Mouse (Mus musculus) CH12.LX (cell line): ENCODE results near the gene Cabp2. TPM values are rescaled to one million over a fixed set of nuclear protein-coding genes. Genes with fewer than 3 reads are reported as not detected.

Experiments used
- DNase-seq: peaks from one replicate; pipeline ENCODE4 v3.0.0-alpha.2; 2013; ENCODE audit errors: extremely low read depth
- H3K27ac ChIP-seq: 2 replicates; pipeline ENCODE4 v1.5.1; 2012; ENCODE audit warnings: low read depth, mild to moderate bottlenecking, control low read depth, moderate library complexity; ENCODE audit not compliant: insufficient read depth
- H3K27me3 ChIP-seq: replicated peaks from 2 replicates; pipeline ENCODE3; 2012; ENCODE audit warnings: inconsistent platforms
- H3K36me3 ChIP-seq, 2 experiments: replicated peaks in 1 of 2; 2 replicates each; pipeline versions ENCODE3 to v1.6.1; 2012; ENCODE audit warnings: inconsistent platforms in 1 of 2, low read length in 1 of 2, mild to moderate bottlenecking in 1 of 2, mixed read lengths in 1 of 2, moderate library complexity in 1 of 2; ENCODE audit not compliant: control insufficient read depth in 1 of 2, insufficient read depth in 1 of 2
- H3K4me1 ChIP-seq, 2 experiments: 2 replicates each; pipeline ENCODE4 v1.6.1; 2012; ENCODE audit warnings: inconsistent platforms in 1 of 2, moderate library complexity in 1 of 2; ENCODE audit not compliant: insufficient read depth in 2 of 2, control insufficient read depth in 1 of 2
- H3K4me2 ChIP-seq: 2 replicates; pipeline ENCODE4 v1.6.1; 2012; ENCODE audit warnings: low read depth, mild to moderate bottlenecking, control low read depth; ENCODE audit not compliant: poor library complexity, insufficient read depth, severe bottlenecking
- H3K4me3 ChIP-seq, 3 experiments: fragments of 150-350 bp in 1 of 3; sonication (generic) in 1 of 3; replicated peaks in 1 of 3; 2 replicates each; pipeline versions ENCODE3 to v1.5.1; 2011 to 2012; ENCODE audit warnings: low read depth in 2 of 3, low read length in 2 of 3, mild to moderate bottlenecking in 2 of 3, moderate library complexity in 2 of 3, control low read depth in 1 of 3, improper control_type of control experiment in 1 of 3, inconsistent platforms in 1 of 3, mixed read lengths in 1 of 3; ENCODE audit not compliant: poor library complexity in 1 of 3
- H3K79me2 ChIP-seq: replicated peaks from 2 replicates; pipeline ENCODE4 v1.6.1; 2012; ENCODE audit warnings: mild to moderate bottlenecking, moderate library complexity; ENCODE audit not compliant: control insufficient read depth, poor library complexity, insufficient read depth, severe bottlenecking; ENCODE audit errors: extremely low read depth
- H3K9ac ChIP-seq: 2 replicates; pipeline ENCODE4 v1.6.1; 2012; ENCODE audit warnings: low read depth, mild to moderate bottlenecking, control low read depth, moderate library complexity; ENCODE audit not compliant: insufficient read depth
- H3K9me3 ChIP-seq: replicated peaks from 2 replicates; pipeline ENCODE3; 2012; ENCODE audit warnings: low read length, inconsistent platforms, mixed read lengths
- CHD2 ChIP-seq: IDR thresholded peaks from 2 replicates; pipeline ENCODE4 v1.6.1; 2011; ENCODE audit warnings: low read length, improper control_type of control experiment
- ELF1 ChIP-seq: IDR thresholded peaks from 2 replicates; pipeline ENCODE4 v1.6.1; 2014; ENCODE audit warnings: low read depth, mild to moderate bottlenecking, inconsistent platforms, low read length, improper control_type of control experiment
- GABPA ChIP-seq: IDR thresholded peaks from 2 replicates; pipeline ENCODE4 v1.6.1; 2012; ENCODE audit warnings: low read depth, low read length, improper control_type of control experiment, inconsistent platforms; ENCODE audit not compliant: insufficient replicate concordance
- HCFC1 ChIP-seq: IDR thresholded peaks from 2 replicates; pipeline ENCODE4 v1.6.1; 2012; ENCODE audit warnings: low read depth, mild to moderate bottlenecking, inconsistent platforms, low read length, improper control_type of control experiment
- JUND ChIP-seq: conservative IDR thresholded peaks from 2 replicates; pipeline ENCODE4 v1.6.1; 2011; ENCODE audit warnings: low read depth, low read length, improper control_type of control experiment
- MAFK ChIP-seq: IDR thresholded peaks from 2 replicates; pipeline ENCODE4 v1.6.1; 2011; ENCODE audit warnings: low read length, improper control_type of control experiment; ENCODE audit not compliant: insufficient replicate concordance
- MEF2A ChIP-seq: IDR thresholded peaks from 2 replicates; pipeline ENCODE4 v1.6.1; 2014; ENCODE audit warnings: low read depth, mild to moderate bottlenecking, inconsistent platforms, low read length, improper control_type of control experiment, borderline replicate concordance
- MXI1 ChIP-seq: IDR thresholded peaks from 2 replicates; pipeline ENCODE4 v1.6.1; 2011; ENCODE audit warnings: mild to moderate bottlenecking, low read depth, low read length, improper control_type of control experiment
- MYC ChIP-seq: IDR thresholded peaks from 2 replicates; pipeline ENCODE4 v1.6.1; 2011; ENCODE audit warnings: low read depth, mild to moderate bottlenecking, improper control_type of control experiment, low read length
- NELFE ChIP-seq: IDR thresholded peaks from 2 replicates; pipeline ENCODE4 v1.6.1; 2011; ENCODE audit warnings: low read depth, low read length, improper control_type of control experiment
- PAX5 ChIP-seq: IDR thresholded peaks from 2 replicates; pipeline ENCODE4 v1.6.1; 2012; ENCODE audit warnings: low read length, inconsistent platforms, mixed read lengths
- POLR2A ChIP-seq: IDR thresholded peaks from 2 replicates; pipeline ENCODE4 v1.6.1; 2011; ENCODE audit warnings: low read depth, mild to moderate bottlenecking, improper control_type of control experiment, low read length
- RAD21 ChIP-seq: IDR thresholded peaks from 2 replicates; pipeline ENCODE4 v1.6.1; 2011; ENCODE audit warnings: low read depth, mild to moderate bottlenecking, low read length, improper control_type of control experiment, moderate library complexity
- RCOR1 ChIP-seq: conservative IDR thresholded peaks from 2 replicates; pipeline ENCODE4 v1.6.1; 2012; ENCODE audit warnings: low read depth, mild to moderate bottlenecking, inconsistent platforms, low read length, improper control_type of control experiment
- SIN3A ChIP-seq: IDR thresholded peaks from 2 replicates; pipeline ENCODE4 v1.6.1; 2012; ENCODE audit warnings: low read length, improper control_type of control experiment, inconsistent platforms
- SMC3 ChIP-seq: IDR thresholded peaks from 2 replicates; pipeline ENCODE4 v1.6.1; 2011; ENCODE audit warnings: low read depth, low read length, improper control_type of control experiment
- TBP ChIP-seq: conservative IDR thresholded peaks from 2 replicates; pipeline ENCODE4 v1.6.1; 2011; ENCODE audit warnings: low read depth, low read length, improper control_type of control experiment
- TCF12 ChIP-seq: IDR thresholded peaks from 2 replicates; pipeline ENCODE4 v1.6.1; 2014; ENCODE audit warnings: low read depth, mild to moderate bottlenecking, inconsistent platforms, low read length, improper control_type of control experiment
- USF1 ChIP-seq: IDR thresholded peaks from 2 replicates; pipeline ENCODE4 v1.6.1; 2014; ENCODE audit warnings: low read depth, mild to moderate bottlenecking, inconsistent platforms, low read length, improper control_type of control experiment
- ZC3H11A ChIP-seq: IDR thresholded peaks from 2 replicates; pipeline ENCODE4 v1.6.1; 2012; ENCODE audit warnings: low read depth, mild to moderate bottlenecking, inconsistent platforms, low read length, improper control_type of control experiment
- ZKSCAN1 ChIP-seq: IDR thresholded peaks from 2 replicates; pipeline ENCODE4 v1.6.1; 2012; ENCODE audit warnings: low read depth, inconsistent platforms, low read length, improper control_type of control experiment, borderline replicate concordance
- ZMIZ1 ChIP-seq: IDR thresholded peaks from 2 replicates; pipeline ENCODE4 v1.6.1; 2012; ENCODE audit warnings: low read depth, mild to moderate bottlenecking, inconsistent platforms, low read length, improper control_type of control experiment
- dilution Hi-C: fragments of 300-500 bp; cut with MboI; formaldehyde crosslinking; loops from 2 replicates; pipeline ENCODE4 v1.14.3; 2020; ENCODE audit warnings: low sequenced_read_pairs; ENCODE audit not compliant: extremely low pct_unique_long_range_greater_than_20kb, extremely low pct_ligation_motif_present
- in situ Hi-C: fragments of 300-500 bp; cut with MboI; formaldehyde crosslinking; loops from 3 replicates; pipeline ENCODE4 v1.14.3; 2019; ENCODE audit warnings: low sequenced_read_pairs, low pct_ligation_motif_present, low pct_unique_long_range_greater_than_20kb, mixed read lengths
- polyA plus RNA-seq: library from polyadenylated mRNA; unstranded; fragments of >175 nt; gene quantifications from 2 replicates; pipeline ENCODE4 v1.2.1, GENCODE M21; 2012; ENCODE audit warnings: low read depth; ENCODE audit not compliant: insufficient read length
- total RNA-seq, 2 experiments: library from RNA; depleted of rRNA; stranded (reverse); fragments of 300-350 nt in 1 of 2; fragments of >200 nt in 1 of 2; gene quantifications; 2 replicates each; pipeline ENCODE4 v1.2.3; 2012 to 2014

Gene Cabp2
- total and polyA plus RNA-seq, 3 experiments = not detected

- Histone ChIP-seq H3K27ac (no peak overlapping the region), H3K27me3 (peaks cover 24% of the 10 kb centered on the region), H3K9me3 (no peaks in the 10 kb centered on the region), H3K4me3 (no peak overlapping the region), H3K4me1 (peaks cover 0 to 7% of the 10 kb centered on the region in 2 experiments; a peak in 2 of 4 replicates), H3K36me3 (no peaks in the 10 kb centered on the region), H3K9ac (no peak overlapping the region), H3K79me2 (no peaks in the 10 kb centered on the region)
- dilution Hi-C loops = no loop called here
- TF ChIP-seq SIN3A = no peak
- no peak for TF ChIP-seq RAD21
- no peak for TF ChIP-seq TCF12
- TF ChIP-seq ZMIZ1 = no peak
- no peak for TF ChIP-seq GABPA
- no peak for TF ChIP-seq NELFE
- TF ChIP-seq RCOR1 = no peak
- TF ChIP-seq HCFC1 = no peak
- no peak for TF ChIP-seq SMC3
- TF ChIP-seq USF1 = no peak
- TF ChIP-seq MAFK = no peak
- TF ChIP-seq TBP = no peak
- no peak for TF ChIP-seq MYC
- TF ChIP-seq POLR2A = no peak
- no peak for TF ChIP-seq MEF2A
- TF ChIP-seq, all 38 proteins: peak for 0
- in situ Hi-C loops = no loop called here
- DNase-seq = no peak
- H3K4me2 ChIP-seq = no peak overlapping the region
These were observed 5.8 kb upstream of the Cabp2 start for GRCm38 (mm10) chr19:4075531-4075930.

GRCm38 (mm10) chr19:4079594-4079993 lies 1.8 kb upstream of the Cabp2 start:
- Histone ChIP-seq H3K36me3 (no peaks in the 10 kb centered on the region), H3K79me2 (no peaks in the 10 kb centered on the region), H3K27me3 (peaks cover 51% of the 10 kb centered on the region), H3K9me3 (no peaks in the 10 kb centered on the region), H3K27ac (no peak overlapping the region), H3K9ac (no peak overlapping the region), H3K4me2 (no peak overlapping the region), H3K4me3 (no peak overlapping the region), H3K4me1 (peaks cover 0 to 8% of the 10 kb centered on the region in 2 experiments; a peak in 2 of 4 replicates)
- TF ChIP-seq PAX5 = no peak
- no peak for TF ChIP-seq MXI1
- TF ChIP-seq MAFK = no peak
- TF ChIP-seq MEF2A = no peak
- TF ChIP-seq ELF1 = no peak
- no peak for TF ChIP-seq ZKSCAN1
- no peak for TF ChIP-seq JUND
- no peak for TF ChIP-seq RCOR1
- no peak for TF ChIP-seq ZC3H11A
- TF ChIP-seq CHD2 = no peak
- in situ Hi-C loops (no loop called here), dilution Hi-C loops (no loop called here)
- no peak for DNase-seq
